Mouse (Mus musculus) ovary, postnatal 36 days (tissue): ENCODE results near the gene Vps26a.
"Not testable (repeated sequence)": the region's sequence is repeated elsewhere in the genome, so short reads cannot be mapped to it uniquely, and the experiment has no call there.

ENCODE experiments used
- DNase-seq: peaks from one replicate; pipeline ENCODE4 v3.0.0; 2022; ENCODE audit warnings: low spot score, mixed read lengths

Vps26a gene

DNA sequence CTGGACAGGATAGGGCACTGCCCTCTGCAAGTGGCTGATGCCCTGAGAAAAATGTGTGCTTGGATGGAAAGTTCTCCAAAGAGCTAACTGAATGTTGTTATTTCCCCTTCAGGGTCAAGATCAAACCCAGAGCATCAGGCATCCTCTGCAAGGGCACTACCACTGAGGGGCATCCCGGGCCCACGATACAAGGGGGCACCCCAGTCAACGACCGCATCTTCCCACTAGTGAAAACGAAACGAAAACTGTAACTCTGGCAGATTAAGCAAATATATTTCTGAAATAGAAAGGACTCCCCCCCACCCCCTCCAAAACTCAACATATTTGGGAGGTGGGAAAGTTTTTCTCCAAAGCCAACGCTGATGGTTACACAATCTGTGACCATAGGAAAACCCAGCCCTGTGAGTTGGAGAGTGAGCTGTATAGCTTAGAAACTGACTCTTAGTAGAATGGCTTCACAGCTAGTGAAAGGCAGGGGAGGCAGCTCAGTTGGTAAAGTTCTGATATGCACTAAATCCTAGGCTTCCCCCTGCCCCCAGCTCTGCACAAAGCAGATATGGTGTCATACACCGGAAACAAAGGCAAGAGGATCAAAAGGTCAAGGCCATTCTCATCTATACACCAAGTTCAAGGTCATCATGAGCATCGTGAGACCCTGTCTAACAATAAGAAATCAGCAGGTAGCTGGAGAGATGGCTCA lies 14.5 kb upstream of the Vps26a start:
- DNase-seq: no peak

DNA sequence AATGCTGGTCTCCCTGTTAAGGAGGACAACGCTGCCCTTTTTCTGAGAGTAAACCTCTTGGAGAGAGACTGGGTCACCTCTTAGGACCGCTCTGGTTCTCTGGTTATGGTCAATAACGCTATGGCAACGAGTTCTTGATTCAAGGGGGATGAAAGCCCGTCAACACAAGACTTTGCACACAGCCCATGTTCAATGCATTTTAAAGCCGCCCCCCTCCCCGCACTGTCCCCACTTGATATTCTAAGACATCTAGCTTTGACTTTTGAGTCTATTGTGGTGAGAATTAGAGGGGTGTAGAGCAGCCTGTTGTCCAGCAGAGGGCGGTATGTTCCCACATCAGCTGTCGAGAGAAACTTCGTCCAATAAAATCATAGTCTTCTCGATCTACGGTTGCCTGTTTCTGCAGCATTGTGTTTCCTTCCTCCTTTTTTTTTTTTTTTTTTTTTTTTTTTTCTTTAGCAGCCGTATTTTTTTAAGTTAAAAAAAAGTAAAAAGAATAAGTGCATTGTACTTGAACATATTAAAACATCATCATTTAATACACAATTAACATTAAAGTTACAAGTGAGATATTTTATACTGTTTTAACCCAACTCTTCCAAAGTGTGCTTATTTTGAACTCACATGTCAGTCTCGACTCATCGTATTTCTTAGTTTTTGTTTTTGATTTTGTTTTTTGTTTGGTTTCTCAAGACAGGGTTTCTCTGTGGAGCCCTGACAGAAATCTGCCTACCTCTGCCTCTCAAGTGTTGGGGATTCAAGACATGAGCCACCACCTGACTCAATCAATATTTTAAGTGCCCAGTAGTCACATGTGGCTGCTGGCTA lies 13.7 kb upstream of the Vps26a start:
- DNase-seq: peak; percentile 39

DNA sequence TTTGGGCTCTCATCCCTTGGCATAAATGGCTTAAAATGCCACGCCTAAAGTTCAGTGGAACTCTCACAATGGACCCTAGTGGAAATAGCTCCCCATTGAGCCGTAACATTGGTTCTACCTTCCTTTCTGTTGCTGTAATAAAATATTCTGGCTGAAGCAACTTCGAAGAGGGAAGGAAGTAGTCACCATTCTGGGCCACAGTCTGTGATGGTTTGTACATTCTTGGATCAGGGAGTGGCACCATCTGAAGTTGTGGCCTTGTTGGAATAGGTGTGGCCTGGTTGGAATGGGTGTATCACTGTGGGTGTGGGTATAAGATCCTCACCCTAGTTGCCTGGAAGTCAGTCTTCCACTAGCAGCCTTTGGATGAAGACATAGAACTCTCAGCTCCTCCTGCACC lies 5.1 kb upstream of the Vps26a start:
- DNase-seq: not testable (repeated sequence)

DNA sequence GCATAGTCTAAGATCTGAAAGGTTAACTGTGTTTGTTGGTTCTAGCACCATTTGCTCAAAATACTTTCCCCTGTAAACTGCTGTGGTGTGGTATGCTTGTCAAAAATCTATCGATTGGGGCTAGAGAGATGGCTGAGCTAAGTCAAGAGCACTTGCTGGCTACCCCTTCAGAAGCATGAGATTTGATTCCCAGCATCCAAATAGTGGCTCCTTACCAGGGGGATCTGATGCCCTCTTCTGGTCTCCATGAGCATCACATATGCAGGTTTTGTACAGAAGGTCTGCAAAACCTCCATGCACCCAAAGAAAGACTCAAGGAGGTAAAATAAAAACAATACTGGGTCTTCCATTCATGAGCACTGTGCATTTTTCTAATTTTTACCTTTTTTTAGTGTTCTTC lies 1.7 kb upstream of the Vps26a start:
- no peak for DNase-seq

DNA sequence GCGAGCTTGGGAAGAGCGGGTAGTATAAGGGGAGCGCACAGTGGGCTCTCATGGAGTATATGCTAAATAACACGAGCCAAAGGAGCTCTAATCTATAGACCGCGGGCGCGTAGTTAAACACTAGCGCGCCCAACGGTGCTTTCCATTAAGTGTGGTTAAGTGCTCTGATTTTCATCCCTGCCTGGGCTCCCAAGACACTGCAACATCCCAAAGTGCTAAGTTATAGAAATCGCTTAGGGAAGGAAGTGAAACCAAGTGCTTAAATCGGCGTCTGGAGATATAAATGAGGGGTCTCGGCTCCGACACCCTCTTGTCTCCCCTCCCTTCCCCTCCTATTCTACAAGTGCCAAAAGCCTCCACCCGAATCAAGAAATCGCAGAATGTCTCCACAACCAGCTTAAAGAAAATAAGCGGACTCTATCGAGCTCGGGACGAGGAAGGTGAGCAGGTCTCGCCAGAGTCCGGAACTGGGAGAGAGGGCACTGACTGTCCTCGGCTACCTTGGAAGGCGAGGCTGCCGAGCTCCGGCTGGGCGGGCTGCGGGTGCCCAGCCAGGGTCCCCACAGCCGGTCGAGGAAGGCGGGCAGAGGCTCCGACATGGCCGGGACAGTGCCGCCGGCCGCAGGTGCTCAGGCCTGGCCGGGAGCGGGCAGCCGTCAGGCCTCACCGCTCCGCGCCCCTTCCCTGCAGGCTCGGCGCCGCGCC lies 575 bp downstream of the Vps26a start:
- no peak for DNase-seq

DNA sequence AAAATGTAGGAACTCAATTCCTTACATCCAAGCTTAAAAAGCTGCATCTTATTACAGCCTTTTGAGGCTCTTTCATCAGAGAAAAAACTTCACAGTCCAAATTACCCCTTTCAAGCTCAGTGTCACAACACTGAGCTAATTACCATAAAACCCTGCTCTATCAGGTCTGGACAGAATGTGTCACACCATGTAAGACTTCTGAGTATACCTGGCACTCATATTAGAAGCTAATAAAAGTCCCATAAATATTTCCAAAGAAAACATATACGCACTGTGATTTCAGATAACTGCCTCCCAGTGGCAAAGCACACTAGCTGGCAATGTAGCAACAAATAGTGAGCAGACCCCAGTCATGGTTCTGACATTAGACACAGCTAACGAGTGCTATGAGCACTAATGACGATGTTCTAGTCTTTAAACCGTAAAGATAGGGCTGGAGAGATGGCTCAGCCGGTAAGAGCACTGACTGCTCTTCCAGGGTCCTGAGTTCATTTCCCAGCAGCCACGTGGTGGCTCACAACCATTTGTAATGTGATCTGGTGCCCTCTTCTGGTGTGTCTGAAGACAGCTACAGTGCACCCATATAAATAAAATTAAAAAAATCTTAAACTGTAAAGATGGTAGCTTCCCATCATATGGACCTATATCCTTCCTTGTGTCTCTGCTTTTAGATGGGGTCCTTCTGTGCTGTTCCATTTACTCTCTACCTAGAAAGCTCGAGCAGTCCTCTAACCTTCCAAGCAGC lies 5.3 kb downstream of the Vps26a start:
- no peak for DNase-seq

DNA sequence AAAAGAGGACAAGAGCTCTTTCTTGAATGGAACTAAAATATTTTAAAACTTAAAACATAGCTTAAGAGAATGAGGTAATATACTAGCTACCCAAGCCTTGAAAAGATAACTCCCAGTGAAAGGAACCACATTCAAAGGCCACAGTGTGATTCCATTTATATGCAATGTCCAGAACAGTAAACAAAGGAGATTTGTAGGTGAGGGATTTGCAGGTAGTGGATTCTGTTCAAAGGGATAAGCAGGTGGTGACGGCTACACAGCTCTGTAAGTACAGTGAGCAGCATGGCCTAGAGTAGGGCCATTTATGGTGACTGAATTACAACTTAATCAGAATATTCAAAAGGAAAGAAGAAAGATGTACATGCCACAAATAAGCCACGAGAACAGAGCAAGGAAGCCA lies 9.6 kb downstream of the Vps26a start:
- no peak for DNase-seq

DNA sequence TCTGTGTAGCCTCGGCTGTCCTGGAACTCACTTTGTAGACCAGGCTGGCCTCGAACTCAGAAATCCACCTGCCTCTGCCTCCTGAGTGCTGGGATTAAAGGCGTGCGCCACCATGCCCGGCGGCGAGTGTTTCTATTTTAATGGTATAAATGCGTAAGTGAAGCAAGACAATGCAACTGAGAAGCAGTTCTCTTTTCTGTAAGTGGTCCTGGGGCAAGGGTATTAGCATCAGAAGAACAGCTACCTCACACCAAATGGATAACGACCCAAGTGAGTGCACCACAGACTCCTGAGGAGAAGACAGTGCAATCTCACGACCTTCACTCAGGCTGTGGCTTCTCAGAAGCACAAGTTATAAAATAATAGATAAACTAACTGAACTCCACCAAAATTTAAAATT lies 11.7 kb downstream of the Vps26a start:
- no peak for DNase-seq

DNA sequence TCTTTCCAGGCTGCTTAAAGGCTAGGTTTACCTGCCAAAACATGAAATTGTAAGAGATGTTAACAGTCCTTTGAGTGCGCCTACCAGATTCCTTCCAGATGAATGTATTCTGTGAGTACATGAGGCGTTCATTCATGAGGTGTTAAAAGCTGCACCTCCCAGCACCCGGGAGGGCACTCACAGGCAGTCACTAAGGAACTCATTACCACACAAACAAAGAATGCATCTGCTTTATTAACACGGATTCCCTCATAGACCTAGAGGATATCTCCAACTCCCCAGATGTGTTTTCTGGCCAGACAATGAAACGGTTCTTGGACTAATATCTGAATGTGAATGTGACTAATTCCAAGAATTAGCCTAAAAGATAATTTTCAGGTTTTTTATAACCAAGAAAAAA lies 15.5 kb downstream of the Vps26a start:
- no peak for DNase-seq

DNA sequence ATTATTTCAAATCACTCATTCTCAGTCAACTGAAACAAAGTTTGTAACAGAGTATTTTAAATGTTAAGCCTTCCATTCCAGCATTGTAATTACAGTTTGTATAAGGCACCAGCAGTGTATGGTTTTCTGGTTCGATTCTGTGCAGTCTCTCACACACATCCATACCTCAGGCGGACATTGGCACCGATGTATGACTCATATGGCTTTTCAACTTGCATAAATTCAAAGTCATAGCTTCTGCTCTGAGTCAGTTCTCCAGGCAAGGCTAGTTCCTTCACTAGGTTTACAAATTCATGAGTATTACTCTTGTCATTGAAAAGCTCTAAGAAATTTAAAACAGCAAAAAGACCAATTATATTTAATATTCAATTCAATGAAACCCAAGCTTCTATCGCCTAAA lies 16.9 kb downstream of the Vps26a start:
- DNase-seq: no peak

DNA sequence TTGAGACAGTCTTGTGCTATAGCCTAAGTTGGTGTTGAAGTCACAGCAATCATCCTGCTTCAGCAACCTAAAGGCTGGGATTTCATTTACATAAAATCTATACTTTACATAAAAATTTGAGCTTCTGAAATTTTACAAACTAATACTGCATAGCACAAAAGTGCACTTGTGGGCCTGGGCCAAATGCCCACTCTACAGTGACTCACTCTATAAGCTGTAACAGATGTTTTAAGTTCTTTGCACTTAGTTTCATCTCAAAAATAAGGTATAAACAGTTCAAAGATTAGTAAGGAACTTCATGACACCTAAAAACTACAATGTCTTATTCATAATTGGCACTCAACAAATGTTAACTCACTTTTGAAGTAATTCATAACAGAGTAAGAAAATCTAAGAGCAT lies 25.3 kb downstream of the Vps26a start:
- no peak for DNase-seq

DNA sequence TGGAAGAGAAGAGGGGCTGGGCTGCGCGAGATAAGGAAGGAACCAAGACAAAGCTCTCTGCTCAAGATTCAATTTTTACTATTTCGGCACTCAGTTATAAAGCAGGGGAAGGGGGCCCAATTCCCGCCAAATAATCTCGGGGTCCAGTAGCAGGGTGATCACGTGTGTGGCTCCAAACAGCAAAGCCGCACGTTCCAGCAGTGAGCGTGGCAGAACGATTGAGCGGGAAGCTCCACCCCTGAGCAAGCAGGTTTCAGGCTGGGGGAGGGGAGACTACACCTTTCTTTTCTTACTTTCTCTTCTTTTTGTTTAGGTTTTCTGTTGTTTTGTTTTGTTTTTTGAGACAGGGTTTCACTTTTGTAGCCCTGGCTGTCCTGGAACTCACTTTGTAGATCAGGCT lies 34.6 kb downstream of the Vps26a start:
- DNase-seq: not testable (repeated sequence)

DNA sequence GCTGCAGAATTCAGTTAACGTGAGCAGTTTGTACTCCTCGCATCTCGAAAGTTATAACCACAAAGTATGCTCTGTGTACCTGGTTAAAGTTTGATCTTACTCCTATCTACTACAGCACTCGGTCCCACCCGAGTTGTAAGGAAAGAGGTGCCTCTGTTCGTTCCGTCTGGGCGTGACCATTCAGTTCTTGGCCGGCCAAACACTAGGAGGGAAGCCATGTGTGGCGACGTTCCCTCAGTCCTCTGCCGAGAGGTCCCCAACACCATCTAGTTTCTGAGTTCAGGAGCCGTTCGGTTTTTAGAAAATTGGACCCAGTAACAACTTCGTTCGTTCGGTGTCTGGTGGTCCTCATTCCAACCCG lies 36.3 kb downstream of the Vps26a start:
- DNase-seq: no peak

DNA sequence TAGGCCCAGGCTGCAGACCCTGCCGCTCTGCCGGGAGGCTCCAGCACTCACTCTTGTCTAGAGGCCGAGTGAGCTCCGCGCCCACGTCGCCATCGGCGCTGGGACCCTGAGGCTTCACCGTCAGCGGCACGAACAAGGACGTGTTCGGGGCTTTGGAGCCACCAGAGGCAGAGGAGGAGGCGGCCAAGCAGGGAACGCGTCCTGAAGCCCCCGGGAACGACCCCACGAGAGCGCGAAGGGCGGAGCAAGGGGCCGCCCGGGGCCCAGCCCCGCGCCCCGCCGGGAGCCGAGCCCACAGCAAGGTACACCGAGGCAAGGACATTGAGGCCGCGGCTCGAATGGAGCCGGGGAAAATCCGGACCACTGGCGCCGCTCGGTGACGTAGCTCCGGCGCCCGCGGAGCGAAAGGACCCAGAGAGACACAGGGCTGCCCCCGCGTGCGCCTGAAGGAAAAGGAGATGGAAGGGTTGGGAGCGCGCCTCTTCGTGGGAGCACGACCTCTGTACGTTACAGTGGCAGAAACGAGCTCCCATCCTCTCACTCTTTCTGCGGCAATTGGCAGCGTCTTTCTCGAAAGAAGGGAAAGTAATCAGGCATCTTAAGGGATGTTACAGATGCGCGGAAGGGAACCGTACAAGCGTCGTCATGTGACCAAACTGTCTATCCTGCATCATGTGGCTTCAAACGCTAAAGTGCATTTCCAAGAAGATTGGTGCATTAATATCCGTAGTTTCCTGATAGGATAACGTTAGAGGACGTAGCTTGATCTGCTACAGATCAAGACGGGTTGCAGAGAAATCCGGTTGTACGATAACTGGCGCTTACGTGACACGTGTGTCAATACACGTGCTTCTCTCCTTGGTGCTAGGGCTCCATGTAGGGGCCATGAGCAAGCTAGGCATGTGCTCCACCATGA lies 37.0 kb downstream of the Vps26a start, which contains the start of the genes 4930507D05Rik and Supv3l1:
Gene 4930507D05Rik (plus strand): TSS at position 126 of the 916 bp plus-strand sequence.
Gene Supv3l1 (minus strand): TSS at position 375 of the 916 bp plus-strand sequence.
- peak; percentile 90 for DNase-seq

DNA sequence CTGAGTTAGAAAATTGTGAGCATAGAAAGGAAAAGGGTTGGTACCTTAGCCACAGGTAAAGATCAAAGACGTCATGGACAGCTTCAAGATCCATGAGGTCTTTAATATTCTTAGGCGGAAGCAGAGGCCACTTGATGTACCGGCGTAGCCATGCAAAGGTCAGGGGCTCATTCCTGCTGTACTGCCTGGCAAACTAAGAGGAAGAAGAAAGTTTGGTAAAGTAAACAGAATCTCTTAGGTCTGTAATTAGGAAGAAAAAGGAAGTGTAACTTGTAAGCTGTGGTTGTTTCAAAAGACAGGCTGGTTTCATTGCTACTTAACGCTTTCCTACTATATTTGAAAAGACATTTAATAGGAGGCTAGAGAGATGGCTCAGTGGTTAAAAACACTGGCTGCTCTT lies 56.2 kb downstream of the Vps26a start:
- no peak for DNase-seq

DNA sequence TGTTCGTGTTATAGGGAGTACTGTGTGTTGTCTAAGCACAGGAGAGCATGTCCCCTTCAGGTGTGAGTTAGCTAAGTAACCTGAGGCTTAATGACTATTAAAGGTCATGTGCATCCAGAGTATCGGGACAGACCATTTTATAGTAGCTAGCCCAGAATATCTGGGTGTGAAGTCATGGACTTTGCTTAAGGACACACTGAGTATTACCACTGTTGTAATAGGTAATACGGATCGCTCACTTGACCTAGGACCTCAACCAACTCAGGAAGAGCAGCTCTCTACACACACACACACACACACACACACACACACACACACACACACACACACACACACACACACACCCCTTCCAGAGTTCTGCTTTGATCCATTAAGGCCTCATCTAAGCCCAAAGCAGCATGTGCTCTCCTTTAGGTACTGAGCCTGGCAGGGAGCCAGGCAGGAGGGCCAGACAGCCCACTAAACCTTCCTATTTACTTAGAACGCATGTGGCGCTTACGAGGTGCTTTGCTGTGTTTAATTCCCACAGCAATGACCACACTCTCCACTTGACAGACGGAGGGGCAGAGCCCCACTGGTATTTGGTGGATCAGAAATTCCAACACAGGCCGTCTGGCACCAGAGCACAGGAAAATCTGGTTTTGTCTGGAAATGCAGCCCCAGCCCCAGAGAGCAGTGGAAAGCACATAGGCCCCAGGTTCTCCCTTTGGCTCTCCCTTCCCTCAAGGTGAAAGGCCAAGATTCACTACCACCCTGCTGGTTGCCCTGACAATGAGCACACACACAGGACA lies 61.3 kb downstream of the Vps26a start:
- no peak for DNase-seq

DNA sequence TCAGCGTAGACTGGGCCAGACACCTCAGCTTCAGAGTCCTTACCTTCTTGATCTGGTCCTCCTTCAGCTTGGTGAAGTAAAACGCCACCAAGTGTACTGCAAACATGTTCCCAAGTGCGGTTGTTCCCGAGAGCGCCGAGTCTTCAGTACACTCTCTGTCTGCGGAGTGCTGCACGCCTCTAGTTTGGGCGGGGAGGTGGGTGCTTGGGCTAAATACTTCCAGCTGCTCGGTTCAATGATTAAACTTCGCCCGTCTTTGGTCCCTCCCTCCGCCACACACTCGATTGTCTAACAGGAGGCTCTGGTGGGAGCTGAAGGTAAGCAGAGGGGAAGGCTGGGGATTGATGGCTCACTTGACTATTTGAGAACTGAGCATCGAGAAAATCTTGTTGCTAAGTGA lies 64.3 kb downstream of the Vps26a start, which contains the start of gene Hkdc1:
Gene Hkdc1 (minus strand): TSS at position 237 of the 400 bp plus-strand sequence.
- DNase-seq: no peak

DNA sequence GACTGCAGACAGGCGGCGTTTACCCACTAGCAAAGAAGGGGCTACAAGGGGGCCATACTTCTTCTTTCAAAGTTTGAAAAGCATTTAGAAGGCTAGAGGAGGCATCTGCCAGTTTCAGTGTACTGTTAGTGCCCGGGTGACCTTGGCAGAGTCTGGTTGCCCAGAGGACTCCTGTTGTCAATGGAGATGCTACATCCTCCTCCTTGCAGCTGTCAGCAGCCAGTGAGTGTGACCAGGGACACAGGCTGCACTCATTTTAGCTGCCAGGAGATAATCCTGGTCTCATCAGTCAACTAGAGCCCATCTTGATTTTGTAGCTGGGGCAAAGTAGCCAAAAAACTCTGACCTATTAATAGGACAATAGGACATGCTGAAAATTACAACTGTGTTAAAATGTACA lies 65.5 kb downstream of the Vps26a start:
- DNase-seq: no peak

DNA sequence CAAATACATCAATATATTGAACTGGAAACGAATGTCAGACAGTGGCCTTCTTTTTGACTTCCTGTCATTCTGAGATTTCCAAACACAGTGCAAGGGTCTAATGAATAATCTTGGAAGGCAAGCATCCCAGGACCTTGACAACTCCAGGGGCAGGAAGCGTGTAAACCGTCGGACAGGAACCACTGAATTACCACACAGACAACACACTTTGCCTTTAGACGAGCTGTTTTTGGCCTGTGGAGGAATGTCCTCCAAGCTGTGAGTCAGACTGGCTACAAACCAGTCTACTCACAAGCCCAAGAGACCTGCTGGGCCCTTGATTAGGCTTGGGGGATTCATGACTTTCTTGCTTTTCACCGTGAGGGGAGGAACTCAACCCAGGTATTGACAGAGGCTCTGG lies 66.2 kb downstream of the Vps26a start:
- DNase-seq: no peak

DNA sequence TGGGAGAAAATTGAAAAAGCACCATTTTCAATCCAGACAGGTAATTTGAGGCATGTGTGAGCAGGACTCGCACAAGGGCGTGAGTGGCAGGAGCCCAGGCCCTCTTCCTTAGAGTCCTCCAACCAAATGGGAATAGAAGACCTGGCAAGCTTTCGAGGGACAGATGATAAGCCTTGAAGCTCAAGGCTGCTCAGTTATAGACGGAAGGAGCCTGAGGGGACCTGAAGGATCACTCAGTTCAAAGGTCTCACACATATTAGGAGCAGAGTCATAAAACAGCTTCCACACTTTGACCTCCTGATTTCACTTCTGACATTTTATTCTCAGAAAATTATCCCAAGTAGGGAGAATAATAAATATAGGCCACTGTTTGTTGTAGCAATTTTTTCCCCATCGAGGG lies 67.2 kb downstream of the Vps26a start:
- DNase-seq: no peak
